Mouse (Mus musculus): Measurements from ENCODE around the gene Ankrd34a. TPM values are rescaled to one million over a fixed set of nuclear protein-coding genes. Genes with fewer than 3 reads are reported as not detected.
"Not testable (repeated sequence)": the region's sequence is repeated elsewhere in the genome, so short reads cannot be mapped to it uniquely, and the experiment has no call there.

Ankrd34a gene
- total and polyA plus RNA-seq, 2 experiments from 2014 or later = 15.3 to 29.6 TPM

- Histone ChIP-seq H3K9me3 (ENCODE audit: low read length) (no peaks in the 10 kb centered on the region), H3K4me2 (ENCODE audit: low read depth, low read length) (peak overlapping the region; percentile 74), H3K9ac (replicated peaks; ENCODE audit: low read length) (peak overlapping the region; percentile 83), H3K36me3 (ENCODE audit: insufficient read depth, low read length) (no peaks in the 10 kb centered on the region), H3K4me3 (ENCODE audit: low read length) (peak overlapping the region; percentile 83), H3K27me3 (ENCODE audit: insufficient read depth, low read length) (no peaks in the 10 kb centered on the region), H3K4me1 (ENCODE audit: insufficient read depth, low read length) (peaks cover 38% of the 10 kb centered on the region), H3K27ac (peak overlapping the region; percentile 95)
- DNase-seq (ENCODE audit: low spot score) (peak; percentile 76), ATAC-seq (no peak)
- WGBS = 6% methylated on average over 10 of the region's 10 CpGs
- TF ChIP-seq CTCF (IDR thresholded peaks at IDR 0.05; ENCODE audit: low read depth) = no peak
Observed at GRCm38 (mm10) chr3:96601941-96602703, 5.7 kb downstream of the Ankrd34a start.

- peak overlapping the region; percentile 95 for H3K27ac ChIP-seq
- no peak for DNase-seq (ENCODE audit: low spot score)
- 16% methylated on average over 5 of the region's 5 CpGs for WGBS
- H3K4me3 ChIP-seq (ENCODE audit: low read length) = peak overlapping the region; percentile 83
- no peak for ATAC-seq
- TF ChIP-seq CTCF (IDR thresholded peaks at IDR 0.05; ENCODE audit: low read depth) = no peak
- H3K36me3 ChIP-seq (ENCODE audit: insufficient read depth, low read length) = no peaks in the 10 kb centered on the region
- H3K4me2 ChIP-seq (ENCODE audit: low read depth, low read length) = peak overlapping the region; percentile 74
- no peaks in the 10 kb centered on the region for H3K27me3 ChIP-seq (ENCODE audit: insufficient read depth, low read length)
- peaks cover 33% of the 10 kb centered on the region for H3K4me1 ChIP-seq (ENCODE audit: insufficient read depth, low read length)
- H3K9me3 ChIP-seq (ENCODE audit: low read length) = no peaks in the 10 kb centered on the region
- peak overlapping the region; percentile 83 for H3K9ac ChIP-seq (replicated peaks; ENCODE audit: low read length)
Observed at GRCm38 (mm10) chr3:96602704-96603084, 6.3 kb downstream of the Ankrd34a start.

GRCm38 (mm10) chr3:96603311-96603710 is 6.9 kb downstream of the Ankrd34a start:
- H3K4me2 ChIP-seq (ENCODE audit: low read depth, low read length) = peak overlapping the region; percentile 74
- H3K27ac ChIP-seq = peak overlapping the region; percentile 95
- peak overlapping the region; percentile 83 for H3K9ac ChIP-seq (replicated peaks; ENCODE audit: low read length)
- DNase-seq (ENCODE audit: low spot score) (peak; percentile 83), ATAC-seq (no peak)
- peak overlapping the region; percentile 83 for H3K4me3 ChIP-seq (ENCODE audit: low read length)
- TF ChIP-seq CTCF (IDR thresholded peaks at IDR 0.05; ENCODE audit: low read depth) = no peak
- H3K9me3 ChIP-seq (ENCODE audit: low read length) = no peaks in the 10 kb centered on the region
- no peaks in the 10 kb centered on the region for H3K36me3 ChIP-seq (ENCODE audit: insufficient read depth, low read length)
- WGBS = 14% methylated on average over 5 of the region's 5 CpGs
- H3K4me1 ChIP-seq (ENCODE audit: insufficient read depth, low read length) = peaks cover 27% of the 10 kb centered on the region
- H3K27me3 ChIP-seq (ENCODE audit: insufficient read depth, low read length) = no peaks in the 10 kb centered on the region

GRCm38 (mm10) chr3:96606007-96606406 is 9.6 kb downstream of the Ankrd34a start:
- 86% methylated on average over 3 of the region's 4 CpGs for WGBS
- DNase-seq (ENCODE audit: low spot score); H3K9ac ChIP-seq (replicated peaks; ENCODE audit: low read length): not testable (repeated sequence)

GRCm38 (mm10) chr3:96606618-96607017 is 10.2 kb downstream of the Ankrd34a start:
- H3K9ac ChIP-seq (replicated peaks; ENCODE audit: low read length) = no peak overlapping the region
- ATAC-seq = no peak
- DNase-seq (ENCODE audit: low spot score) = no peak
- no peak for TF ChIP-seq CTCF (IDR thresholded peaks at IDR 0.05; ENCODE audit: low read depth)
- H3K27me3 ChIP-seq (ENCODE audit: insufficient read depth, low read length) = no peaks in the 10 kb centered on the region
- WGBS = 85% methylated on average over 4 of the region's 4 CpGs
- H3K9me3 ChIP-seq (ENCODE audit: low read length) = no peaks in the 10 kb centered on the region
- H3K36me3 ChIP-seq (ENCODE audit: insufficient read depth, low read length) = no peaks in the 10 kb centered on the region
- peaks cover 19% of the 10 kb centered on the region for H3K4me1 ChIP-seq (ENCODE audit: insufficient read depth, low read length)
- no peak overlapping the region for H3K4me2 ChIP-seq (ENCODE audit: low read depth, low read length)
- no peak overlapping the region for H3K4me3 ChIP-seq (ENCODE audit: low read length)
- H3K27ac ChIP-seq = no peak overlapping the region

More at GRCm38 (mm10) chr3:96606007-96606406, 9.6 kb downstream of the Ankrd34a start:
- not testable (repeated sequence) for H3K27ac ChIP-seq; H3K4me2 ChIP-seq (ENCODE audit: low read depth, low read length); H3K27me3 ChIP-seq (ENCODE audit: insufficient read depth, low read length); H3K36me3 ChIP-seq (ENCODE audit: insufficient read depth, low read length); H3K9me3 ChIP-seq (ENCODE audit: low read length); ATAC-seq; H3K4me3 ChIP-seq (ENCODE audit: low read length)
- peaks cover 19% of the 10 kb centered on the region for H3K4me1 ChIP-seq (ENCODE audit: insufficient read depth, low read length)

- TF ChIP-seq CTCF (IDR thresholded peaks at IDR 0.05; ENCODE audit: low read depth) = no peak
- WGBS = 88% methylated on average over 3 of the region's 3 CpGs
- H3K4me3 ChIP-seq (ENCODE audit: low read length) = no peak overlapping the region
- H3K27ac ChIP-seq = no peak overlapping the region
- ATAC-seq (no peak), DNase-seq (ENCODE audit: low spot score) (no peak)
- no peaks in the 10 kb centered on the region for H3K9me3 ChIP-seq (ENCODE audit: low read length)
- H3K27me3 ChIP-seq (ENCODE audit: insufficient read depth, low read length) = no peaks in the 10 kb centered on the region
- no peak overlapping the region for H3K4me2 ChIP-seq (ENCODE audit: low read depth, low read length)
- peaks cover 44% of the 10 kb centered on the region for H3K36me3 ChIP-seq (ENCODE audit: insufficient read depth, low read length)
- H3K9ac ChIP-seq (replicated peaks; ENCODE audit: low read length) = no peak overlapping the region
- H3K4me1 ChIP-seq (ENCODE audit: insufficient read depth, low read length) = no peaks in the 10 kb centered on the region
Observed at GRCm38 (mm10) chr3:96617941-96618340, 21.5 kb downstream of the Ankrd34a start.

- Histone ChIP-seq H3K36me3 (ENCODE audit: insufficient read depth, low read length) (peaks cover 40% of the 10 kb centered on the region; the same call in 1 of the 2 replicates), H3K4me1 (ENCODE audit: insufficient read depth, low read length) (no peaks in the 10 kb centered on the region), H3K27me3 (ENCODE audit: insufficient read depth, low read length) (no peaks in the 10 kb centered on the region), H3K9ac (replicated peaks; ENCODE audit: low read length) (no peak overlapping the region), H3K27ac (no peak overlapping the region), H3K9me3 (ENCODE audit: low read length) (no peaks in the 10 kb centered on the region), H3K4me3 (ENCODE audit: low read length) (no peak overlapping the region), H3K4me2 (ENCODE audit: low read depth, low read length) (no peak overlapping the region)
- ATAC-seq = no peak
- TF ChIP-seq CTCF (IDR thresholded peaks at IDR 0.05; ENCODE audit: low read depth) = no peak
- DNase-seq (ENCODE audit: low spot score) = no peak
- 97% methylated on average over 4 of the region's 4 CpGs for WGBS
Observed at GRCm38 (mm10) chr3:96623201-96623600, 26.8 kb downstream of the Ankrd34a start.
